Mouse (Mus musculus) midbrain, embryonic 15.5 days (tissue): ENCODE data around the gene Fam222b. TPM values are rescaled to one million over a fixed set of nuclear protein-coding genes. Genes with fewer than 3 reads are reported as not detected.
"Not testable (repeated sequence)": the region's sequence is repeated elsewhere in the genome, so short reads cannot be mapped to it uniquely, and the experiment has no call there.

Experiments used
- ATAC-seq: fragments of 200-750 bp; cut with Nextera tagmentation; replicated peaks from 2 replicates; pipeline ENCODE4 v1.8.0; 2017; ENCODE audit warnings: moderate TSS enrichment
- H3K27ac ChIP-seq: fragments of 300-500 bp; sonication (generic); 2 replicates; pipeline ENCODE4 v1.5.1; 2015; ENCODE audit warnings: mild to moderate bottlenecking, inconsistent platforms
- H3K27me3 ChIP-seq: fragments of 300-500 bp; sonication (generic); replicated peaks from 2 replicates; pipeline ENCODE4 v1.6.1; 2015; ENCODE audit warnings: inconsistent platforms
- H3K36me3 ChIP-seq: fragments of 300-500 bp; sonication (generic); replicated peaks from 2 replicates; pipeline ENCODE4 v1.6.1; 2015; ENCODE audit warnings: inconsistent platforms
- H3K4me1 ChIP-seq: fragments of 300-500 bp; sonication (generic); 2 replicates; pipeline ENCODE4 v1.6.1; 2015; ENCODE audit warnings: inconsistent platforms
- H3K4me2 ChIP-seq: fragments of 300-500 bp; sonication (generic); 2 replicates; pipeline ENCODE4 v1.6.1; 2015; ENCODE audit warnings: inconsistent platforms, mild to moderate bottlenecking, moderate library complexity
- H3K4me3 ChIP-seq: fragments of 300-500 bp; sonication (generic); 2 replicates; pipeline ENCODE4 v1.5.1; 2015; ENCODE audit warnings: mild to moderate bottlenecking, inconsistent platforms
- H3K9ac ChIP-seq: fragments of 300-500 bp; sonication (generic); 2 replicates; pipeline ENCODE4 v1.6.1; 2015; ENCODE audit warnings: mild to moderate bottlenecking, inconsistent platforms
- H3K9me3 ChIP-seq: fragments of 300-500 bp; sonication (generic); 2 replicates; pipeline ENCODE4 v1.6.1; 2016; ENCODE audit warnings: inconsistent platforms
- WGBS: fragments of 180-500 bp; shearing (Covaris S2); methylation state at CpG from one replicate; pipeline ENCODE4 v1.1.7; 2015; ENCODE audit warnings: mixed read lengths; 5-methylcytosine and 5-hydroxymethylcytosine counted together
- polyA plus RNA-seq: library from polyadenylated mRNA; unstranded; fragments of >200 nt; fragmentation: Nextera tagmentation; extraction: Ambion mirVana; gene quantifications from 2 replicates; pipeline ENCODE4 v1.2.1, GENCODE M21; 2015

Fam222b gene
- polyA plus RNA-seq, 1 experiment from 2014 or later: 33.4 TPM

- Histone ChIP-seq H3K4me1 (peaks cover 31% of the 10 kb centered on the region), H3K9me3 (no peaks in the 10 kb centered on the region), H3K27ac (no peak overlapping the region), H3K27me3 (no peaks in the 10 kb centered on the region), H3K36me3 (no peaks in the 10 kb centered on the region), H3K9ac (no peak overlapping the region), H3K4me2 (no peak overlapping the region), H3K4me3 (no peak overlapping the region)
- WGBS: 89% methylated on average over 4 of the region's 4 CpGs
- no peak for ATAC-seq
Observed at GRCm38 (mm10) chr11:78122815-78123214, 28.4 kb downstream of the Fam222b start.

DNA sequence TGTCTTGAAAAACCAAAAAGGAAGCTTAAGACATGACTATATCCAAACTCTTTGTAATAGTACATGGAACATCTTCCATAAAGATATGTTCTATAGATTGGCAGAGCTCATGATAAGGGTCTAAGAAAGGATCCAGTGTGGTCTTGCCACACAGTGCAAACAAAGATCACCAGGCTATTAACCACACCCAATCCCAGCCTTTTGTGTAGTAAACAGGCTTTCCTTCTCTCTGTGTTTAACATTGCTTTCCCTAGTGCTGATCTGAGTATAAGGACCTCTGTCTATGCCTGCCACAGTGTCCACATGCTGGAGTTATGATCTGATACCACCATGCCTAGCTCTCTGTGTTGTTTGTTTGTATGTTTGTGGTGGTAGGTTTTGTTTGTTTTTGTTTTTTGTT, 29.3 kb downstream of the Fam222b start:
- Histone ChIP-seq H3K4me2 (no peak overlapping the region), H3K36me3 (no peaks in the 10 kb centered on the region), H3K9me3 (no peaks in the 10 kb centered on the region), H3K4me3 (no peak overlapping the region), H3K9ac (no peak overlapping the region), H3K4me1 (peaks cover 23% of the 10 kb centered on the region), H3K27me3 (no peaks in the 10 kb centered on the region), H3K27ac (no peak overlapping the region)
- no peak for ATAC-seq

DNA sequence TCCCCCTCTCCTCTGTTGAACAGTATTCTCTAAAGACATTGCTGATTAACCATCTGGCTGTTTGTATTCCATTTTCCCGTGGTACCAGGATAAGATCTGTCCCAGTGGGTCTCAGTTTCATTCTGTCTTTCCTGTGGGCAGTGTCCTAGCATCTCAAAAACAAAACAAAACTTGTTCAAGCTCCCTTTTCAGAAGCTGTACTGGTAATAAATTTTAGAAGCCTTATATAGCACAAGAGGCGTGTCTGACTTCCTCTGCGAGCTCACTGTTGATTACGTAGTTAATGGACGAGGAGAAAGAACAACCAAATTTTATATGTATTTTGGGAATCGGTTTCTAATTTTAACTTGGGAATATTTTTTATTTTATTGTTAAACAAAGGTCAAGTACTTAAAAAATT, 31.2 kb downstream of the Fam222b start:
- 74% methylated on average over 6 of the region's 6 CpGs for WGBS
- no peak overlapping the region for H3K9ac ChIP-seq
- H3K36me3 ChIP-seq: no peaks in the 10 kb centered on the region
- no peak overlapping the region for H3K4me3 ChIP-seq
- no peak for ATAC-seq
- no peaks in the 10 kb centered on the region for H3K27me3 ChIP-seq
- no peak overlapping the region for H3K27ac ChIP-seq
- H3K9me3 ChIP-seq: no peaks in the 10 kb centered on the region
- H3K4me2 ChIP-seq: no peak overlapping the region
- H3K4me1 ChIP-seq: peaks cover 15% of the 10 kb centered on the region

DNA sequence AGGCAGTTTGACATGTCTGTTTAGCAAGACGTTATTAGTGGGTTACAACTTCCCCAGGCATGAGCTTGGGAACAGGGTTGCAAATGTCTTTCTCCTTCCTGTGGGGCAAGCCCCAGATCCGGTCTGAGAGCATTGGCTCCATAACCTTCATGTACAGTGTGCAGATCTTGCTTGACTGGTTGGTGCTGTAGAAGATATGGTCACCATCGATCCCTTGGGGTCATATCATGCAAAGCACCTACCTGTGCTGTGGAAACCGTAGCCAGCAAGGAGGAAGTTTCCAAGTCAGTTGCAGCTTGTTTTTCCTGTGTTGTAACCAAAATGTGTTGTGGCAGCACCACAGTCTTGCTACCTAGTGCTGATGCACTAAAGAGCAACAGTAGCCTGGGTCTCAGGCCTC, 32.3 kb downstream of the Fam222b start:
- no peaks in the 10 kb centered on the region for H3K36me3 ChIP-seq
- WGBS: 89% methylated on average over 4 of the region's 4 CpGs
- no peak overlapping the region for H3K27ac ChIP-seq
- no peaks in the 10 kb centered on the region for H3K9me3 ChIP-seq
- no peak overlapping the region for H3K9ac ChIP-seq
- H3K27me3 ChIP-seq: no peaks in the 10 kb centered on the region
- H3K4me2 ChIP-seq: no peak overlapping the region
- no peak overlapping the region for H3K4me3 ChIP-seq
- ATAC-seq: no peak
- peaks cover 5% of the 10 kb centered on the region for H3K4me1 ChIP-seq

GRCm38 (mm10) chr11:78129458-78129857, 35.0 kb downstream of the Fam222b start:
- no peak for ATAC-seq
- H3K36me3 ChIP-seq: no peaks in the 10 kb centered on the region
- no peaks in the 10 kb centered on the region for H3K9me3 ChIP-seq
- no peaks in the 10 kb centered on the region for H3K27me3 ChIP-seq
- no peak overlapping the region for H3K4me2 ChIP-seq
- no peak overlapping the region for H3K4me3 ChIP-seq
- H3K9ac ChIP-seq: no peak overlapping the region
- H3K27ac ChIP-seq: no peak overlapping the region
- H3K4me1 ChIP-seq: peaks cover 5% of the 10 kb centered on the region
- 72% methylated on average over 8 of the region's 8 CpGs for WGBS

DNA sequence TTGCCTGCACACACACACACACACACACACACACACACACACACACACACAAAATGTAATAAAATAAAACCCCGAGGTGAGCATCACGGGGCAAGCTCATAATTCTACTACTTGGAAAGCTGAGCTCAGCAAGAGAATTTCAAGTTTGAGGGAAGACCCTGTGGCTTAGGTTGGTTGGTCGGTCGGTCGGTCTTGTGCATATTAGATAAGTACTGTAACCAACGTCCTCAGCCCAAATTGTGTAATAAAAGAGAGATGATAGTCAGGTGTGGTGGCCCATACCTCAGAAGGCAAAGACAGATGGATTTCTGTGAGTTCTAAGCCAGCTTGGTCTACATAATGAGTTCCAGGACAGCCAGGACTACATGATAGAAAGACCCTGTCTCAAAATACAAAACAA, 39.5 kb downstream of the Fam222b start:
- H3K36me3 ChIP-seq: no peaks in the 10 kb centered on the region
- H3K4me1 ChIP-seq: no peaks in the 10 kb centered on the region
- no peak for ATAC-seq
- H3K4me3 ChIP-seq: no peak overlapping the region
- H3K9ac ChIP-seq: no peak overlapping the region
- no peaks in the 10 kb centered on the region for H3K27me3 ChIP-seq
- H3K9me3 ChIP-seq: no peaks in the 10 kb centered on the region
- no peak overlapping the region for H3K27ac ChIP-seq
- H3K4me2 ChIP-seq: no peak overlapping the region
- 97% methylated on average over 6 of the region's 6 CpGs for WGBS

- no peaks in the 10 kb centered on the region for H3K27me3 ChIP-seq
- ATAC-seq: no peak
- no peak overlapping the region for H3K4me3 ChIP-seq
- H3K4me2 ChIP-seq: no peak overlapping the region
- H3K27ac ChIP-seq: no peak overlapping the region
- H3K9me3 ChIP-seq: no peaks in the 10 kb centered on the region
- no peaks in the 10 kb centered on the region for H3K4me1 ChIP-seq
- H3K36me3 ChIP-seq: no peaks in the 10 kb centered on the region
- H3K9ac ChIP-seq: no peak overlapping the region
- 91% methylated on average over 3 of the region's 3 CpGs for WGBS
Observed at GRCm38 (mm10) chr11:78134344-78134743, 39.9 kb downstream of the Fam222b start.

DNA sequence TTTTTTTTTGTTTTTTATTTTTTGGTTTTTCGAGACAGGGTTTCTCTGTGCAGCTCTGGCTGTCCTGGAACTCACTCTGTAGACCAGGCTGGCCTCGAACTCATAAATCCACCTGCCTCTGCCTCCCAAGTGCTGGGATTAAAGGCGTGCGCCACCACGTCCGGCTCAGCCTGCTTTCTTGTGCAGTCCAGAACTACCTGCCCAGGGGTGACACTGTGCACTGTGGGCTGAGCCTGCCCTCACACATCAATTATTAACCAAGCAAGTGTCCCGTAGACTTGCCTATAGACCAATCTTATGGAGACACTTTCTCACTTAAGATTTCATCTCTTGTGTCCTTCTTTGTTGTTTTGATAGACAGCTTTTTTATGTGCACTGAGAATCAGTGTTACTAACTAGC, 40.9 kb downstream of the Fam222b start:
- not testable (repeated sequence) for H3K27me3 ChIP-seq, H3K4me2 ChIP-seq, H3K9ac ChIP-seq, H3K36me3 ChIP-seq, H3K4me1 ChIP-seq, H3K9me3 ChIP-seq, H3K27ac ChIP-seq, H3K4me3 ChIP-seq, ATAC-seq
- 92% methylated on average over 7 of the region's 7 CpGs for WGBS

DNA sequence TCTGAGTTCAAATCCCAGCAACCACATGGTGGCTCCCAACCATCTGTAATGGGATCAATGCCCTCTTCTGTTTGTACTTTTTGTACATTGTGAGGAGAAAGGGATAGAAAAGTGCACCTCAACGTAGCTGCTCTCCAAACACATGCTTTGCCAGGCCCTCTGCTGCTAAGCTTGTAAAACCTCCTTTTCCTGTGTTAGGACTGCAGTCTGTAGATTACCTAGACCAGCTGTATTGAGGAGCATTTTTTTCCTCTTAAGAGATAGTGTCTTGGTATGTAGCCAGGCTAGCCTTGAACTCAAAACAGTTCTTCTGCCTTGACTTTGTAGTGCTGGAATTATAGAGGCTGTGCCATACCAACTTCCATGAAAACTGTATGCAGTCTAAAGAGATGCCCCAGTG, 41.7 kb downstream of the Fam222b start:
- Histone ChIP-seq H3K27ac (no peak overlapping the region), H3K36me3 (no peaks in the 10 kb centered on the region), H3K9me3 (no peaks in the 10 kb centered on the region), H3K4me3 (no peak overlapping the region), H3K27me3 (no peaks in the 10 kb centered on the region), H3K4me2 (no peak overlapping the region), H3K9ac (no peak overlapping the region), H3K4me1 (no peaks in the 10 kb centered on the region)
- 92% methylated on average over 1 of the region's 1 CpGs for WGBS
- ATAC-seq: no peak

DNA sequence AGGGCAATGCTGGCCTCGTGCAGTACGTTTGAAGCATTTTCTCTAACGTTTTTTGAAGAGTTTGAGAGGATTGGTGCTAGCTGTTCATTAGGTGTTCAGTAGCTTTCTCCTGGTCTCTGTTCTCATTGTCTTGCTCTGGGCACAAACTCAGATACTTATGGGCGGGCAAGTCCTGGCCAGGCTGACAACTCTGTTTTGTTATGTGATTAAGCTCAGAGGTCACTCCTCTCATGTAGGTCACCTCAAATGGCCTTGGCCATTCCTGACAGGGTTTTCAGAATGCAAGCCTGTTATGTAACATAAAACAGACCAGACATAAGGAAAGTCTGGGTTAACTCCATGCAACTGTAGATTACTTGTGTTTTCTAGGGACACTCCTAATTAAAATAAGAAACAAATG, 43.1 kb downstream of the Fam222b start:
- no peaks in the 10 kb centered on the region for H3K27me3 ChIP-seq
- H3K9ac ChIP-seq: no peak overlapping the region
- whole genome bisulfite sequencing: 74% methylated on average over 4 of the region's 4 CpGs
- H3K4me3 ChIP-seq: no peak overlapping the region
- no peak overlapping the region for H3K4me2 ChIP-seq
- ATAC-seq: no peak
- H3K4me1 ChIP-seq: no peaks in the 10 kb centered on the region
- H3K27ac ChIP-seq: no peak overlapping the region
- H3K36me3 ChIP-seq: no peaks in the 10 kb centered on the region
- H3K9me3 ChIP-seq: no peaks in the 10 kb centered on the region

GRCm38 (mm10) chr11:78138023-78138422, 43.6 kb downstream of the Fam222b start:
- Histone ChIP-seq H3K27ac (no peak overlapping the region), H3K27me3 (no peaks in the 10 kb centered on the region), H3K9me3 (no peaks in the 10 kb centered on the region), H3K4me3 (no peak overlapping the region), H3K9ac (no peak overlapping the region), H3K36me3 (no peaks in the 10 kb centered on the region), H3K4me2 (no peak overlapping the region), H3K4me1 (no peaks in the 10 kb centered on the region)
- no peak for ATAC-seq
- 90% methylated on average over 3 of the region's 3 CpGs for WGBS

- WGBS: 87% methylated on average over 5 of the region's 5 CpGs
Observed at GRCm38 (mm10) chr11:78140665-78141064, 46.2 kb downstream of the Fam222b start.

GRCm38 (mm10) chr11:78143520-78143919, 49.1 kb downstream of the Fam222b start:
- 78% methylated on average over 2 of the region's 2 CpGs for WGBS
- ATAC-seq: no peak

More at GRCm38 (mm10) chr11:78140665-78141064, 46.2 kb downstream of the Fam222b start:
- Histone ChIP-seq H3K4me2 (no peak overlapping the region), H3K27ac (no peak overlapping the region), H3K9ac (no peak overlapping the region), H3K36me3 (peaks cover 7% of the 10 kb centered on the region; the same call in 1 of the 2 replicates), H3K4me3 (no peak overlapping the region), H3K27me3 (no peaks in the 10 kb centered on the region), H3K4me1 (no peaks in the 10 kb centered on the region), H3K9me3 (no peaks in the 10 kb centered on the region)
- ATAC-seq: no peak

DNA sequence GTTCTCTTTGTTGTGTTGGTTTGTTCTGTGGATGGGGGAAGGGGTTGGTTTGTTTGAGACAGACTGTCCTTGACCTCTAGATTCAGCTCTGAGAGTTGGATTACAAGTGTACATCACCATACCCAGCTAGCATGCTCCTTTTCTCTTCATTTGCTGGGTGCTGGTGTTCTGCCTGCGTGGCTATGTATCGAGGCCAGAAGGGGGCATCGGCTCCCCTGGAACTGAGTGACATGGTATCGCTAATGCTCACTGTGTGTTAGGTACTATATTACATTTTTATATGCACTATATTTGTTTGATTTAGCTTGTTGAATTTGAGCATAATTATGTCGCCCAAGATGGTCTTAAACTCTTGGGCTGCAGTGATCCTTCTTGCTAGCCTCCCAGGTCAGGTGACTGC, 51.7 kb downstream of the Fam222b start:
- no peaks in the 10 kb centered on the region for H3K4me1 ChIP-seq
- no peak overlapping the region for H3K9ac ChIP-seq
- no peak overlapping the region for H3K4me3 ChIP-seq
- no peak overlapping the region for H3K4me2 ChIP-seq
- no peaks in the 10 kb centered on the region for H3K9me3 ChIP-seq
- peaks cover 12% of the 10 kb centered on the region; the same call in 1 of the 2 replicates for H3K36me3 ChIP-seq
- 91% methylated on average over 5 of the region's 5 CpGs for WGBS
- no peak overlapping the region for H3K27ac ChIP-seq
- no peaks in the 10 kb centered on the region for H3K27me3 ChIP-seq
- ATAC-seq: no peak

More at GRCm38 (mm10) chr11:78143520-78143919, 49.1 kb downstream of the Fam222b start:
- Histone ChIP-seq H3K36me3 (peaks cover 8% of the 10 kb centered on the region; the same call in 1 of the 2 replicates), H3K4me3 (no peak overlapping the region), H3K27ac (no peak overlapping the region), H3K9me3 (no peaks in the 10 kb centered on the region), H3K9ac (no peak overlapping the region), H3K4me1 (no peaks in the 10 kb centered on the region), H3K27me3 (no peaks in the 10 kb centered on the region), H3K4me2 (no peak overlapping the region)
